Mouse (Mus musculus): ENCODE results near the gene Olfr1247.
"Not testable (repeated sequence)": the region's sequence is repeated elsewhere in the genome, so short reads cannot be mapped to it uniquely, and the experiment has no call there.

Gene Olfr1247

DNA sequence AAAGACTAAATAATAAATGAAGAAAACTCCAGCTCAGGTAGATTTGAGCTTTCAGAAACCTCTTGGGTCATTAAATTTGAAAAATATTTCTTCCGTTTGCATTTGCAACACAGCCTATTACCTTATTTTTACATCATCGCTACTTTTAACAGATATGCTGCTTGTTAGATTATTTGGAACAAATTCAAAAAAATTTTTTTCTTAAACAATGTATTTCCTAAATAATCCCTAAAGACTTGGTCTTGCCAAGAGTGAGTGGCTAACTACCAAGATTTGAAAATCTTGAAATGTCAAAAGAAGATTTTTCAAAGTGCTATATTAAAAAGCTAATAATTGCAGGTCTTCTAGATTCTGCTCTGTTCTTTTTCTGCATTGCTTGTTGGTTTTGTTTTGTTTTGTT is at the start of gene Olfr1247:
TSS of gene Olfr1247 (minus strand) at position 101 of the 400 bp plus-strand sequence.
- H3K4me3 ChIP-seq (replicated peaks; ENCODE audit: low read length): no peak within 1 kb of the TSS
- no peaks in the 10 kb centered on the region for H3K27me3 ChIP-seq (ENCODE audit: insufficient read depth, low read length)
- no peaks in the 10 kb centered on the region for H3K4me1 ChIP-seq (replicated peaks; ENCODE audit: low read depth, low read length)
- TF ChIP-seq POU5F1 (IDR thresholded peaks at IDR 0.05; ENCODE audit: borderline replicate concordance, low read length) (no peak), CTCF (conservative IDR thresholded peaks at IDR 0.05; ENCODE audit: low read length) (no peak), NANOG (IDR thresholded peaks at IDR 0.05; ENCODE audit: borderline replicate concordance, low read length) (no peak)
- no peaks in the 10 kb centered on the region for H3K36me3 ChIP-seq (ENCODE audit: insufficient read depth, low read length)
- no peaks in the 10 kb centered on the region for H3K9me3 ChIP-seq (ENCODE audit: low read length)

DNA sequence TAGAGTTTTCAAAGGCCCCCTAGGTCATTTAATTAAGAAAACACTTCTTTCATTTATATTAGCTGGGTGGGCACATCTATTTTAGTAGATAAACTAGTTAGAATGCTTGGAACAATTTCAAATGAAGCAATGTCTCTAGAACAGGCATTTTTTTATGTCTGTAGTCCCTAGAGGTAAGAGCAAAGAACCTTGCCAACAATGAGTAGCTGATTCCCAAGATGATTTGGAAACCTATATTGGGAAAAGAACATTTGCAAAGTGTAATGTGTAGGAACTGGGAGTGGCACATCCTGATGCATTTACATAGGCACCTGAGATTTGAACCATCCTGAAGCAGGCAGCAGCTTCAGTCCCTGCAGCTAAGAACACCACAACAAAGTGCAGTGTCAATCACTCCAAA is 47.4 kb upstream of the Olfr1247 start, which contains the start of gene Olfr1250:
TSS of gene Olfr1250 (minus strand) at position 101 of the 400 bp plus-strand sequence.
- Histone ChIP-seq H3K27me3 (ENCODE audit: insufficient read depth, low read length) (no peaks in the 10 kb centered on the region), H3K36me3 (ENCODE audit: insufficient read depth, low read length) (no peaks in the 10 kb centered on the region), H3K9me3 (ENCODE audit: low read length) (no peaks in the 10 kb centered on the region), H3K4me3 (replicated peaks; ENCODE audit: low read length) (no peak within 1 kb of the TSS), H3K4me1 (replicated peaks; ENCODE audit: low read depth, low read length) (no peaks in the 10 kb centered on the region)
- TF ChIP-seq NANOG (IDR thresholded peaks at IDR 0.05; ENCODE audit: borderline replicate concordance, low read length): no peak
- no peak for TF ChIP-seq CTCF (conservative IDR thresholded peaks at IDR 0.05; ENCODE audit: low read length)
- TF ChIP-seq POU5F1 (IDR thresholded peaks at IDR 0.05; ENCODE audit: borderline replicate concordance, low read length): no peak

DNA sequence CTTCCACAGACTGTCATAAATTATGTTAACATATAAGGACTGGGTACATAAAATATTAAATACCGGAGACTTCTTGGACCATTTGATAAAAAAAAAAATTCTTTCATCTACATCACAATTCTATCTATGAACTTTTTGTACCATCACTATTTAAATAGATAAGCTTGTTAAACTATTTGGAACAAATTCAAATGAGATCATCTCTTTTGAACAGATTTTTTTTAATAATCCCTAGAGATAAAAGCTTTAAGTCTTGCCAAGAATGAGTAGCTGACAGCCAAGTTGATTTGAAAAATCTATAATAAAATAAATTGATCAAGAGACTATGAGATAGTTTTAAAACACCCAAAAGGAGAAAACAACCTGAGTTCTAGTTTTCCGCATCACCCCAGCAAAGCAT is 21.0 kb upstream of the Olfr1247 start, which contains the start of gene Olfr1249:
TSS of gene Olfr1249 (minus strand) at position 101 of the 400 bp plus-strand sequence.
- Histone ChIP-seq H3K4me1 (replicated peaks; ENCODE audit: low read depth, low read length) (no peaks in the 10 kb centered on the region), H3K4me3 (replicated peaks; ENCODE audit: low read length) (no peak within 1 kb of the TSS), H3K9me3 (ENCODE audit: low read length) (no peaks in the 10 kb centered on the region), H3K27me3 (ENCODE audit: insufficient read depth, low read length) (no peaks in the 10 kb centered on the region), H3K36me3 (ENCODE audit: insufficient read depth, low read length) (no peaks in the 10 kb centered on the region)
- TF ChIP-seq CTCF (conservative IDR thresholded peaks at IDR 0.05; ENCODE audit: low read length): no peak
- no peak for TF ChIP-seq NANOG (IDR thresholded peaks at IDR 0.05; ENCODE audit: borderline replicate concordance, low read length)
- TF ChIP-seq POU5F1 (IDR thresholded peaks at IDR 0.05; ENCODE audit: borderline replicate concordance, low read length): no peak

DNA sequence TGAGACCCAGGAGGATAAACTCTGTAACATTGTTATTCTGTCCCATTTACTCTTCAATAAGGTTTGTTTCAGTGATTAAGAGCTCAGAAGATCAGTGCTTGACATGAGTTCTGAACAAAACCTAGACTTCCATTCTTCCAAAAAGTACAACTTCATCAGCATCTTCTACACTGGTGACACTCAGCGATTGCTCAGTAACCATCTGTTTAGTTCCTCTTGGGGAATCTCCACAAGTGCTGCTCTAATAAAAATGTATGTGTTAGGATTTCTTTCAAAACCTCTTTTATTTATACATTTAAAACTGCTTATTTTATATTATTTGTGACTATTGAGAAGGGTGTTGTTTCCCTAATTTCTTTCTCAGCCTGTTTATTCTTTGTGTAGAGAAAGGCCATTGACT is 4.2 kb upstream of the Olfr1247 start, which contains the start of gene Olfr1248:
TSS of gene Olfr1248 (minus strand) at position 101 of the 400 bp plus-strand sequence.
- not testable (repeated sequence) for H3K36me3 ChIP-seq (ENCODE audit: insufficient read depth, low read length); H3K4me1 ChIP-seq (replicated peaks; ENCODE audit: low read depth, low read length); H3K4me3 ChIP-seq (replicated peaks; ENCODE audit: low read length); H3K27me3 ChIP-seq (ENCODE audit: insufficient read depth, low read length); H3K9me3 ChIP-seq (ENCODE audit: low read length)

DNA sequence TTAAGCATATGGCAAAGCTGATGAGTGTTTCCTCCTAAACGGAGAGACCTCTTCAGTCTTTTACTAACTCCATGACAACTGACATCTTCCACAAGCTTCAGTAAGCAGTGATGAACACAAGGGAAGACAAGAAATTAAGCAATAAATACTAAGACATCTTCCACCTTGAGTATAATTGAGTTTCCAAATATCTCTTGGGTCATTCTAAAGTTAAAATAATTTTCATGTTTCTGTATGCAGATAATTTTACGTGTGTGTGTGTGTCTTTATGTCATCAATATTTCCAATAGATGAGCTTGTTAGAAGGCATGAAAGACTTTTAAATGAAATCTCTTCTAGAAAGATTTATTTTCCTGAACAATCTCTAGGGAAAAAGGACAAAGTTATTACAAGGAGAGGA is 20.9 kb downstream of the Olfr1247 start, which contains the start of gene Olfr1246:
TSS of gene Olfr1246 (minus strand) at position 101 of the 400 bp plus-strand sequence.
- Histone ChIP-seq H3K36me3 (ENCODE audit: insufficient read depth, low read length) (no peaks in the 10 kb centered on the region), H3K27me3 (ENCODE audit: insufficient read depth, low read length) (no peaks in the 10 kb centered on the region)

DNA sequence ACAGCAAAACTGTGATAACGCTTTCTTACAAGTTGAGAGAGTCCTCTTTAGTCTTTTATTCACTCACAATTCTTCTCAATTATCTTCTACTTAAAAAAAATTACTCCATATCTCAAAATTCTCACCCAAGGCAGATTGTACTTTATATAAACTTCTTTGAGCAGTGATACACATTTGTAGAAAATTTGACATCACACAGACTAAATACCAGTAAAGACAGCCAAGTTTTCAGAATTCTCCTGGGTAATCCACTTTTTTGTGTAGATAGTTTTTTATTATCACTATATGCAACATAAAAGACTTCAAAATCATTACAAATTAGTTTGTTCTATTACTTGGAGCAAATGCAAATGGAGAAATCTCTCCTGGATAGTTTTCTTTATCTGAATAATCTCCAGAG is 35.6 kb downstream of the Olfr1247 start, which contains the start of gene Olfr1245:
TSS of gene Olfr1245 (minus strand) at position 101 of the 400 bp plus-strand sequence.
- H3K27me3 ChIP-seq (ENCODE audit: insufficient read depth, low read length): no peaks in the 10 kb centered on the region
- no peaks in the 10 kb centered on the region for H3K4me1 ChIP-seq (replicated peaks; ENCODE audit: low read depth, low read length)
- H3K4me3 ChIP-seq (replicated peaks; ENCODE audit: low read length): no peak within 1 kb of the TSS
- H3K9me3 ChIP-seq (ENCODE audit: low read length): peaks cover 3% of the 10 kb centered on the region; the same call in 1 of the 2 replicates
- no peaks in the 10 kb centered on the region for H3K36me3 ChIP-seq (ENCODE audit: insufficient read depth, low read length)
- TF ChIP-seq NANOG (IDR thresholded peaks at IDR 0.05; ENCODE audit: borderline replicate concordance, low read length) (no peak), POU5F1 (IDR thresholded peaks at IDR 0.05; ENCODE audit: borderline replicate concordance, low read length) (no peak), CTCF (conservative IDR thresholded peaks at IDR 0.05; ENCODE audit: low read length) (no peak)

More for the DNA sequence above, 20.9 kb downstream of the Olfr1247 start, which contains the start of gene Olfr1246:
- Histone ChIP-seq H3K4me1 (replicated peaks; ENCODE audit: low read depth, low read length) (no peaks in the 10 kb centered on the region), H3K4me3 (replicated peaks; ENCODE audit: low read length) (no peak within 1 kb of the TSS), H3K9me3 (ENCODE audit: low read length) (no peaks in the 10 kb centered on the region)
- TF ChIP-seq CTCF (conservative IDR thresholded peaks at IDR 0.05; ENCODE audit: low read length): no peak
- no peak for TF ChIP-seq POU5F1 (IDR thresholded peaks at IDR 0.05; ENCODE audit: borderline replicate concordance, low read length)
- no peak for TF ChIP-seq NANOG (IDR thresholded peaks at IDR 0.05; ENCODE audit: borderline replicate concordance, low read length)

DNA sequence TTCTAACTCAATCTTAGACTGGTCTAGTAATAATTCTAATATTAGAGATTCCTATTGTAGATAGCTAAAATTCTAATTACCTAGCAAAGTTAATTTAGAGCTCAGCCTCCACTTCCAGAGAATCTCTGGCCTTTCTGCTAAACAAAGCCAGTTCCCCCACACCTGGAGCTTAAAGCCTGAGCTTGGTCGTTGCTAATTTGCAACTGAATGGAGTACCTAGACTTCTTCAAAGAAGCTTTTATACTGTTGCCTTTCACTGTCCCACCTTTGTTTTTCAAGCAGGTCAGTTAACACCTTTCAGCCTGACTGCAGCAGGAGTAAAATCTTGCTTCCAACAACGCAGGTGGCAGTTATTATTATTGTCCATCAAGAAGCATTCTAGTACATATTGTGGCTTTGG is 51.2 kb downstream of the Olfr1247 start:
- H3K9me3 ChIP-seq (ENCODE audit: low read length): peaks cover 21% of the 10 kb centered on the region
- H3K27me3 ChIP-seq (ENCODE audit: insufficient read depth, low read length); H3K36me3 ChIP-seq (ENCODE audit: insufficient read depth, low read length); H3K4me1 ChIP-seq (replicated peaks; ENCODE audit: low read depth, low read length); H3K4me3 ChIP-seq (replicated peaks; ENCODE audit: low read length): not testable (repeated sequence)
